Mouse (Mus musculus) frontal cortex, postnatal 36 days (tissue): ENCODE measurements at regions not wholly inside any gene's neighbourhood (a gene's known extent, or its start where the extent isn't known, plus 50 kb on each side); places are given as distances from the start of the nearest gene placed in this dataset.

Experiments used
- DNase-seq, 2 experiments: peaks; one replicate each; pipeline ENCODE4 v3.0.0; 2022; ENCODE audit warnings: low spot score in 2 of 2

GRCm38 (mm10) chr2:92805761-92806160 lies 109.1 kb upstream of the Syt13 start:
- no peak for DNase-seq

GRCm38 (mm10) chr2:92806481-92807195 lies 108.3 kb upstream of the Syt13 start:
- no peak for DNase-seq

GRCm38 (mm10) chr2:92807404-92807803 lies 107.5 kb upstream of the Syt13 start:
- DNase-seq: no peak

- no peak for DNase-seq
Measured at GRCm38 (mm10) chr2:92808121-92808520, 106.8 kb upstream of the Syt13 start.

- DNase-seq: no peak
Measured at GRCm38 (mm10) chr2:92809226-92809625, 105.7 kb upstream of the Syt13 start.

GRCm38 (mm10) chr2:92809681-92810323 lies 105.1 kb upstream of the Syt13 start:
- no peak for DNase-seq

GRCm38 (mm10) chr2:92810956-92811355 lies 103.9 kb upstream of the Syt13 start:
- peak; percentile 75 to 84 for DNase-seq

- peak in 1 of 2 experiments; percentile 59 for DNase-seq
Measured at GRCm38 (mm10) chr2:92813028-92813427, 101.9 kb upstream of the Syt13 start.

GRCm38 (mm10) chr2:92819586-92819985 lies 95.3 kb upstream of the Syt13 start:
- DNase-seq: peak in 1 of 2 experiments; percentile 37

GRCm38 (mm10) chr2:92824325-92824724 lies 90.6 kb upstream of the Syt13 start:
- DNase-seq: no peak

GRCm38 (mm10) chr2:92825395-92825794 lies 89.5 kb upstream of the Syt13 start:
- DNase-seq: no peak

GRCm38 (mm10) chr2:92830134-92830533 lies 84.8 kb upstream of the Syt13 start:
- no peak for DNase-seq

GRCm38 (mm10) chr2:92831784-92832183 lies 83.1 kb upstream of the Syt13 start:
- DNase-seq: no peak

GRCm38 (mm10) chr2:92836203-92836602 lies 78.7 kb upstream of the Syt13 start:
- DNase-seq: no peak

GRCm38 (mm10) chr2:92838012-92838411 lies 76.9 kb upstream of the Syt13 start:
- no peak for DNase-seq

GRCm38 (mm10) chr2:92840009-92840408 lies 74.9 kb upstream of the Syt13 start:
- DNase-seq: peak; percentile 82 to 84

GRCm38 (mm10) chr2:92841626-92842025 lies 73.3 kb upstream of the Syt13 start:
- no peak for DNase-seq

- peak in 1 of 2 experiments; percentile 28 for DNase-seq
Measured at GRCm38 (mm10) chr2:92845061-92845769, 69.7 kb upstream of the Syt13 start.

GRCm38 (mm10) chr2:92848962-92849361 lies 65.9 kb upstream of the Syt13 start:
- DNase-seq: no peak

GRCm38 (mm10) chr2:92851336-92851735 lies 63.6 kb upstream of the Syt13 start:
- DNase-seq: no peak

- DNase-seq: no peak
Measured at GRCm38 (mm10) chr2:92853175-92853574, 61.7 kb upstream of the Syt13 start.

- DNase-seq: no peak
Measured at GRCm38 (mm10) chr2:92854331-92854730, 60.6 kb upstream of the Syt13 start.

GRCm38 (mm10) chr2:92856047-92856446 lies 58.9 kb upstream of the Syt13 start:
- no peak for DNase-seq
